In the genomic region with DNA sequence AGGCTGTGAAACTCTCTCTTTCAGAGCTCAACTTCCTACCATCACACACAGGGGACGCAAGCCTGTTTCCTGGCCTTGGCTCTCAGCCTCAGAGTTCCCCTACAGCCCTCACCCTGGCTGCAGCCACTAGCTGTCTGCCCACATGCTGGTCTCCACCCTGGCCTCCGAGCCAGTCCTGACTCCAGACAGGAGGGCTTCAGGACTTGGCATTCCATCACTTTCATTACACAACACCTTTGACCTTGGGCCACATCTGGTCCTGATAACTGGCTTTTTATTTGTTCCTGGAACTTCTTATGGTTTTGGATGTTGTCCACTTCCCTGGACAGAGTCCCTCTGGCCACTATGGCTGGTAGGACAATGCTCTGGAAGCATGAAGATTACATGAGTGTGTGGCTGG, we compare ENCODE assay signal across 17 mouse cellular contexts.
A peak's percentile ranks its signal among the peaks of the same experiment; 100 is the strongest.
DNase-seq lines count a peak whose midpoint lies in the region; ATAC-seq lines count a peak whose summit lies in the region.
"Had no signal": no experiment of that assay in that cellular context is flagged by ENCODE, and none has a peak within 500 bp of the region (broad histone marks: within the 10 kb centered on the region; RNA-seq: fewer than 3 reads in every experiment).

No protein-coding gene starts in this region.

- no peak overlapping the region for H3K9ac ChIP-seq in neural tube, embryonic 15.5 days (replicated peaks)
- H3K9ac ChIP-seq: hindbrain, embryonic 12.5 days; limb, embryonic 13.5 days; lung, embryonic 15.5 days; midbrain, embryonic 13.5 days; neural tube, embryonic 12.5 days; stomach, embryonic 15.5 days had no signal

- no peaks in the 10 kb centered on the region for H3K4me1 ChIP-seq in neural tube, embryonic 15.5 days
- H3K4me1 ChIP-seq: hindbrain, embryonic 12.5 days; lung, embryonic 15.5 days; midbrain, embryonic 13.5 days; neural tube, embryonic 12.5 days; stomach, embryonic 15.5 days had no signal

- 79% methylated on average over 2 of the region's 2 CpGs for WGBS in neural tube, embryonic 15.5 days

- no peak overlapping the region for H3K4me3 ChIP-seq in neural tube, embryonic 15.5 days (replicated peaks)
- H3K4me3 ChIP-seq: hindbrain, embryonic 12.5 days; limb, embryonic 13.5 days; lung, embryonic 15.5 days; midbrain, embryonic 13.5 days; neural tube, embryonic 12.5 days; stomach, embryonic 15.5 days had no signal

- H3K27ac ChIP-seq in neural tube, embryonic 15.5 days (replicated peaks), result no peak overlapping the region
- H3K27ac ChIP-seq: hindbrain, embryonic 12.5 days; limb, embryonic 13.5 days; lung, embryonic 15.5 days; midbrain, embryonic 13.5 days; neural tube, embryonic 12.5 days; stomach, embryonic 15.5 days had no signal

- no peaks in the 10 kb centered on the region for H3K36me3 ChIP-seq in neural tube, embryonic 15.5 days
- H3K36me3 ChIP-seq: hindbrain, embryonic 12.5 days; limb, embryonic 13.5 days; lung, embryonic 15.5 days; midbrain, embryonic 13.5 days; neural tube, embryonic 12.5 days; stomach, embryonic 15.5 days had no signal

- H3K4me2 ChIP-seq in neural tube, embryonic 15.5 days, result no peak overlapping the region
- H3K4me2 ChIP-seq: hindbrain, embryonic 12.5 days; limb, embryonic 13.5 days; lung, embryonic 15.5 days; midbrain, embryonic 13.5 days; neural tube, embryonic 12.5 days; stomach, embryonic 15.5 days had no signal

- ATAC-seq in neural tube, embryonic 15.5 days (ENCODE audit: low FRiP score), result no peak
- ATAC-seq: midbrain, embryonic 13.5 days had no signal

- H3K9me3 ChIP-seq in neural tube, embryonic 15.5 days (replicated peaks), result no peaks in the 10 kb centered on the region
- H3K9me3 ChIP-seq: hindbrain, embryonic 12.5 days; limb, embryonic 13.5 days; lung, embryonic 15.5 days; midbrain, embryonic 13.5 days; neural tube, embryonic 12.5 days; stomach, embryonic 15.5 days had no signal

- H3K27me3 ChIP-seq in neural tube, embryonic 15.5 days (replicated peaks), result no peaks in the 10 kb centered on the region
- H3K27me3 ChIP-seq: hindbrain, embryonic 12.5 days; limb, embryonic 13.5 days; lung, embryonic 15.5 days; midbrain, embryonic 13.5 days; neural tube, embryonic 12.5 days; stomach, embryonic 15.5 days had no signal

- DNase-seq in adrenal gland, adult 2 months, result peak; percentile 2
- DNase-seq in adrenal gland, postnatal 4 days (ENCODE audit: low spot score in 2 of 2), result no peak
- DNase-seq in neural tube, embryonic 10.5 days (ENCODE audit: extremely low spot score, low spot score), result peak; percentile 21
- peak; percentile 17 for DNase-seq in heart, postnatal 4 days
- no peak for DNase-seq in T-cell, adult 2 months (ENCODE audit: low spot score)
- no peak for DNase-seq in spleen, postnatal 4 days (ENCODE audit: low spot score in 2 of 2)
- DNase-seq in right cerebral cortex, postnatal 36 days (ENCODE audit: low spot score in 2 of 2), result no peak
- DNase-seq: cerebellum, postnatal 36 days; kidney, adult 8-10 months; right cerebral cortex, postnatal 14 days had no signal

Comparison
In these comparisons a context has a peak if more than half of its experiments do, and no peak if none do; other contexts are left out.
1. DNase-seq: peak in adrenal gland, adult 2 months (single experiment), neural tube, embryonic 10.5 days (single experiment) and heart, postnatal 4 days (single experiment); none in adrenal gland, postnatal 4 days (0 of 2), T-cell, adult 2 months (single experiment), spleen, postnatal 4 days (0 of 2) and right cerebral cortex, postnatal 36 days (0 of 2).